Mouse (Mus musculus): ENCODE results near the gene Rpl27. TPM values are rescaled to one million over a fixed set of nuclear protein-coding genes. Genes with fewer than 3 reads are reported as not detected.
"Not testable (repeated sequence)": the region's sequence is repeated elsewhere in the genome, so short reads cannot be mapped to it uniquely, and the experiment has no call there.

Rpl27 gene
- polyA plus RNA-seq, 1 experiment from 2014 or later = 297 TPM

- H3K9me3 ChIP-seq (ENCODE audit: control insufficient read depth, low read length); ATAC-seq (ENCODE audit: low FRiP score); H3K27me3 ChIP-seq (ENCODE audit: control insufficient read depth, insufficient read depth, low read length); H3K9ac ChIP-seq; H3K27ac ChIP-seq; DNase-seq (ENCODE audit: low spot score): not testable (repeated sequence)
- Histone ChIP-seq H3K4me2 (replicated peaks) (peak overlapping the region; percentile 38), H3K36me3 (replicated peaks; ENCODE audit: control insufficient read depth, insufficient read depth) (peaks cover 31% of the 10 kb centered on the region), H3K4me3 (replicated peaks; ENCODE audit: low read length) (peak overlapping the region; percentile 18), H3K4me1 (replicated peaks; ENCODE audit: control insufficient read depth, insufficient read depth, low read length) (peaks cover 14% of the 10 kb centered on the region)
- 44% methylated on average over 15 of the region's 15 CpGs for WGBS
These were observed 510 bp upstream of the Rpl27 start for GRCm38 (mm10) chr11:101441450-101442126.

- peak overlapping the region; percentile 94 for H3K27ac ChIP-seq
- no peaks in the 10 kb centered on the region for H3K27me3 ChIP-seq (ENCODE audit: control insufficient read depth, insufficient read depth, low read length)
- H3K9me3 ChIP-seq (ENCODE audit: control insufficient read depth, low read length) = no peaks in the 10 kb centered on the region
- peaks cover 14% of the 10 kb centered on the region for H3K4me1 ChIP-seq (replicated peaks; ENCODE audit: control insufficient read depth, insufficient read depth, low read length)
- peak overlapping the region; percentile 93 for H3K9ac ChIP-seq
- ATAC-seq (ENCODE audit: low FRiP score) (peak; percentile 1; the same call in 1 of the 2 replicates), DNase-seq (ENCODE audit: low spot score) (no peak)
- WGBS = 2% methylated on average over 14 of the region's 14 CpGs
- peaks cover 31% of the 10 kb centered on the region for H3K36me3 ChIP-seq (replicated peaks; ENCODE audit: control insufficient read depth, insufficient read depth)
- H3K4me3 ChIP-seq (replicated peaks; ENCODE audit: low read length) = peak overlapping the region; percentile 77
- peak overlapping the region; percentile 97 for H3K4me2 ChIP-seq (replicated peaks)
These were observed 662 bp downstream of the Rpl27 start for GRCm38 (mm10) chr11:101442760-101443159.

GRCm38 (mm10) chr11:101446319-101446718 lies 4.2 kb downstream of the Rpl27 start:
- H3K4me2 ChIP-seq (replicated peaks) = no peak overlapping the region
- ATAC-seq (ENCODE audit: low FRiP score) (no peak), DNase-seq (ENCODE audit: low spot score) (no peak)
- H3K27me3 ChIP-seq (ENCODE audit: control insufficient read depth, insufficient read depth, low read length) = no peaks in the 10 kb centered on the region
- no peak overlapping the region for H3K4me3 ChIP-seq (replicated peaks; ENCODE audit: low read length)
- H3K4me1 ChIP-seq (replicated peaks; ENCODE audit: control insufficient read depth, insufficient read depth, low read length) = peaks cover 14% of the 10 kb centered on the region
- H3K27ac ChIP-seq = no peak overlapping the region
- H3K9me3 ChIP-seq (ENCODE audit: control insufficient read depth, low read length) = no peaks in the 10 kb centered on the region
- WGBS = 86% methylated on average over 1 of the region's 1 CpGs
- no peak overlapping the region for H3K9ac ChIP-seq
- H3K36me3 ChIP-seq (replicated peaks; ENCODE audit: control insufficient read depth, insufficient read depth) = peaks cover 31% of the 10 kb centered on the region

DNA sequence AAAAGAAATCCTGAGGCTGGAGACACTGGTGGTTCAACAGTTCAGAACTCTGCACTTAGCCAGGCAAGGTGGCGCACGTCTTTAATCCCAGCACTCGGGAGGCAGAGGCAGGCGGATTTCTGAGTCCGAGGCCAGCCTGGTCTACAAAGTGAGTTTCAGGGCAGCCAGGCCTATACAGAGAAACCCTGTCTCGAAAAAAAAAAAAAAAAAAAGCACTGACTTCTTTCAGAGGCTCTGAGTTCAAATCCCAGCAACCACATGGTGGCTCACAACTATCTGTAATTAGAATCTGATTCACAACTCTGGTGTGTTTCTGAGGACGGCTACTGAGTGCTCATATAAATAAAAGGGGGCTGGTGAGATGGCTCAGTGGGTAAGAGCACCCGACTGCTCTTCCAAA lies 4.8 kb downstream of the Rpl27 start:
- DNase-seq (ENCODE audit: low spot score); ATAC-seq (ENCODE audit: low FRiP score); H3K27ac ChIP-seq; H3K9ac ChIP-seq; H3K4me3 ChIP-seq (replicated peaks; ENCODE audit: low read length); H3K27me3 ChIP-seq (ENCODE audit: control insufficient read depth, insufficient read depth, low read length); H3K9me3 ChIP-seq (ENCODE audit: control insufficient read depth, low read length); H3K4me2 ChIP-seq (replicated peaks): not testable (repeated sequence)
- H3K36me3 ChIP-seq (replicated peaks; ENCODE audit: control insufficient read depth, insufficient read depth) = peaks cover 31% of the 10 kb centered on the region
- peaks cover 14% of the 10 kb centered on the region for H3K4me1 ChIP-seq (replicated peaks; ENCODE audit: control insufficient read depth, insufficient read depth, low read length)
- 96% methylated on average over 8 of the region's 8 CpGs for WGBS

DNA sequence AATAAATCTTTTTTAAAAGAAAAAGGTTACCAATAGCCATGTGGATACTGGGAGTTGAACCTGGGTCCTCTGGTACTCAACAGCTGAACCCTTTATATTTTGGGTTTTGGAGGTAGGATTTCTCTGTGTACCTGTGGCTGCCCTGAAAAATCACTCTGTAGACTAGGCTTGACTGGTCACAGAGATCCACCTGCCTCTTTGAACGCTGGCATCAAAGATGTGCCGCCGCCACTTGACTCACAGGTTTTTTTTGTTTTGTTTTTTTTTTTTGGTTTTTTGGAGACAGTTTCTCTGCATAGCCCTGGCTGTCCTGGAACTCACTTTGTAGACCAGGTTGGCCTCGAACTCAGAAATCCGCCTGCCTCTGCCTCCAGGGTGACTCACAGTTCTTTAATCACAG lies 5.7 kb downstream of the Rpl27 start:
- no peak overlapping the region for H3K27ac ChIP-seq
- no peak overlapping the region for H3K4me2 ChIP-seq (replicated peaks)
- H3K9ac ChIP-seq = no peak overlapping the region
- no peak for ATAC-seq (ENCODE audit: low FRiP score)
- peaks cover 31% of the 10 kb centered on the region for H3K36me3 ChIP-seq (replicated peaks; ENCODE audit: control insufficient read depth, insufficient read depth)
- H3K4me1 ChIP-seq (replicated peaks; ENCODE audit: control insufficient read depth, insufficient read depth, low read length) = peaks cover 14% of the 10 kb centered on the region
- H3K4me3 ChIP-seq (replicated peaks; ENCODE audit: low read length) = no peak overlapping the region
- no peaks in the 10 kb centered on the region for H3K27me3 ChIP-seq (ENCODE audit: control insufficient read depth, insufficient read depth, low read length)
- DNase-seq (ENCODE audit: low spot score) = no peak
- H3K9me3 ChIP-seq (ENCODE audit: control insufficient read depth, low read length) = no peaks in the 10 kb centered on the region
- WGBS = 85% methylated on average over 5 of the region's 5 CpGs

DNA sequence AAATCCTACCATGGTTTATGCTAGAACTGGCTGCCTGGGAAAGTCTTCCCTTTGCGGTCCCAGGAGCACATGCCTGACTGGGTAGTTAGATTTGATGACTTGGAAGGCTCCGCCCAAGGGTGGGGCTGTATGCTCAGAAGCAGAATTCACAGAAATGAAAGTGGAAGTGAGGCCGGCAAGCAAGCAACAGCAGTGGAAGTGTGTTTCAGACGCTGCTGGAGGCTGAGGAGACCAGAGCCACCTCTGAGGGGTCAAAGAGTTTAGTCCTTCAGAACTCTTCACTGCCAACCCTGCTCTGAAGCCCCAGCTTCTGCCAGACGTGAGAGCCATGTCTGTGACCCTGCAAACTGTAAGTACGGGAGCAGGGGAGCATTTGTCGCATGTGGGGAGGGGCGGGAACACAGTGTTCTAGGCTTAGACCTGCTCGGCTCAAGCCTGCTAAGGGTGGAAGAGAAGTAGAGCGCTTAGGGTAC lies 6.2 kb downstream of the Rpl27 start, which contains the start of gene Ifi35:
Gene Ifi35 (plus strand): TSS at position 134 of the 473 bp plus-strand sequence.
- Histone ChIP-seq H3K4me2 (replicated peaks) (peak within 1 kb of the TSS; percentile 21), H3K4me1 (replicated peaks; ENCODE audit: control insufficient read depth, insufficient read depth, low read length) (peaks cover 10% of the 10 kb centered on the region), H3K27ac (no peak within 1 kb of the TSS), H3K9ac (no peak within 1 kb of the TSS), H3K4me3 (replicated peaks; ENCODE audit: low read length) (no peak within 1 kb of the TSS; the same call in 1 of the 2 replicates), H3K9me3 (ENCODE audit: control insufficient read depth, low read length) (no peaks in the 10 kb centered on the region), H3K36me3 (replicated peaks; ENCODE audit: control insufficient read depth, insufficient read depth) (peaks cover 29% of the 10 kb centered on the region), H3K27me3 (ENCODE audit: control insufficient read depth, insufficient read depth, low read length) (no peaks in the 10 kb centered on the region)
- DNase-seq (ENCODE audit: low spot score) (no peak), ATAC-seq (ENCODE audit: low FRiP score) (no peak)
- 38% methylated on average over 10 of the region's 10 CpGs for WGBS

DNA sequence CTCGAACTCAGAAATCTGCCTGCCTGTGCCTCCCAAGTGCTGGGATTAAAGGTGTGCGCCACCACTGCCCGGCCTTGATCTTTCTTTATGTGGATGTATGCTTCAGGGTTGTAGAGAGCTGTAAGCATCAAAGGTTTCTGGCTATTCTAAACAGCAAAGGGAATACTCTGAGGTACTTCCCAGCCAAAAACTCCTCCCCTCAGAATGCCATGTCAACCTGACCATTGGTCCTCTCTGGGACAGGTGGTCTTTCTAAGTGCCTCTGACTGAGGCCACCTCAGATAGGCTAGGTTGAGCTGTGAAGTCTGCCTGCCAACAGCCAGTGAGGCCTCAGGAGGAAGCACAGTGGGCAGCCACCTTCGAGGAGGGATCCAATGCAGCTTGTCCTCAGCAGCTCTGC lies 6.8 kb downstream of the Rpl27 start:
- ATAC-seq (ENCODE audit: low FRiP score) (no peak), DNase-seq (ENCODE audit: low spot score) (no peak)
- Histone ChIP-seq H3K4me3 (replicated peaks; ENCODE audit: low read length) (no peak overlapping the region), H3K27me3 (ENCODE audit: control insufficient read depth, insufficient read depth, low read length) (no peaks in the 10 kb centered on the region), H3K9me3 (ENCODE audit: control insufficient read depth, low read length) (no peaks in the 10 kb centered on the region), H3K27ac (no peak overlapping the region), H3K4me1 (replicated peaks; ENCODE audit: control insufficient read depth, insufficient read depth, low read length) (peaks cover 4% of the 10 kb centered on the region; the same call in 1 of the 2 replicates), H3K4me2 (replicated peaks) (no peak overlapping the region), H3K9ac (no peak overlapping the region), H3K36me3 (replicated peaks; ENCODE audit: control insufficient read depth, insufficient read depth) (peaks cover 23% of the 10 kb centered on the region)
- 88% methylated on average over 4 of the region's 4 CpGs for WGBS

GRCm38 (mm10) chr11:101449596-101449995 lies 7.5 kb downstream of the Rpl27 start:
- not testable (repeated sequence) for ATAC-seq (ENCODE audit: low FRiP score); H3K9me3 ChIP-seq (ENCODE audit: control insufficient read depth, low read length); H3K4me2 ChIP-seq (replicated peaks); H3K9ac ChIP-seq; H3K27ac ChIP-seq; H3K4me3 ChIP-seq (replicated peaks; ENCODE audit: low read length); H3K4me1 ChIP-seq (replicated peaks; ENCODE audit: control insufficient read depth, insufficient read depth, low read length); DNase-seq (ENCODE audit: low spot score); H3K27me3 ChIP-seq (ENCODE audit: control insufficient read depth, insufficient read depth, low read length)
- H3K36me3 ChIP-seq (replicated peaks; ENCODE audit: control insufficient read depth, insufficient read depth) = peaks cover 16% of the 10 kb centered on the region
- 89% methylated on average over 4 of the region's 4 CpGs for WGBS

- H3K4me2 ChIP-seq (replicated peaks) = no peak overlapping the region
- no peaks in the 10 kb centered on the region for H3K27me3 ChIP-seq (ENCODE audit: control insufficient read depth, insufficient read depth, low read length)
- H3K36me3 ChIP-seq (replicated peaks; ENCODE audit: control insufficient read depth, insufficient read depth) = peaks cover 8% of the 10 kb centered on the region
- no peaks in the 10 kb centered on the region for H3K4me1 ChIP-seq (replicated peaks; ENCODE audit: control insufficient read depth, insufficient read depth, low read length)
- H3K4me3 ChIP-seq (replicated peaks; ENCODE audit: low read length) = no peak overlapping the region
- no peak for DNase-seq (ENCODE audit: low spot score)
- no peak overlapping the region for H3K9ac ChIP-seq
- H3K27ac ChIP-seq = no peak overlapping the region
- no peaks in the 10 kb centered on the region for H3K9me3 ChIP-seq (ENCODE audit: control insufficient read depth, low read length)
- no peak for ATAC-seq (ENCODE audit: low FRiP score)
- 82% methylated on average over 3 of the region's 3 CpGs for whole genome bisulfite sequencing
These were observed 8.3 kb downstream of the Rpl27 start for GRCm38 (mm10) chr11:101450394-101450793.

All from hindbrain, embryonic 14.5 days (tissue).